Mouse (Mus musculus) embryonic facial prominence, embryonic 13.5 days (tissue): ENCODE measurements at regions not wholly inside any gene's neighbourhood (a gene's known extent, or its start where the extent isn't known, plus 50 kb on each side); places are given as distances from the start of the nearest gene placed in this dataset.

ENCODE experiments used
- ATAC-seq: fragments of 200-750 bp; cut with Nextera tagmentation; 2 replicates; pipeline ENCODE4 v1.8.0; 2017; ENCODE audit warnings: low read depth; ENCODE audit not compliant: insufficient number of reproducible peaks, insufficient read depth, low FRiP score, low TSS enrichment
- H3K27ac ChIP-seq: fragments of 300-500 bp; sonication (generic); 2 replicates; pipeline ENCODE4 v1.5.1; 2015; ENCODE audit warnings: moderate library complexity, mild to moderate bottlenecking, inconsistent platforms
- H3K27me3 ChIP-seq: fragments of 300-500 bp; sonication (generic); 2 replicates; pipeline ENCODE4 v1.6.1; 2015; ENCODE audit warnings: mild to moderate bottlenecking, inconsistent platforms
- H3K36me3 ChIP-seq: fragments of 300-500 bp; sonication (generic); 2 replicates; pipeline ENCODE4 v1.6.1; 2015; ENCODE audit warnings: mild to moderate bottlenecking, inconsistent platforms
- H3K4me1 ChIP-seq: fragments of 300-500 bp; sonication (generic); 2 replicates; pipeline ENCODE4 v1.6.1; 2015; ENCODE audit warnings: inconsistent platforms
- H3K4me2 ChIP-seq: fragments of 300-500 bp; sonication (generic); 2 replicates; pipeline ENCODE4 v1.6.1; 2015; ENCODE audit warnings: moderate library complexity, mild to moderate bottlenecking, inconsistent platforms
- H3K4me3 ChIP-seq: fragments of 300-500 bp; sonication (generic); 2 replicates; pipeline ENCODE4 v1.5.1; 2015; ENCODE audit warnings: mild to moderate bottlenecking, inconsistent platforms
- H3K9ac ChIP-seq: fragments of 300-500 bp; sonication (generic); 2 replicates; pipeline ENCODE4 v1.6.1; 2015; ENCODE audit warnings: mild to moderate bottlenecking, inconsistent platforms
- H3K9me3 ChIP-seq: fragments of 300-500 bp; sonication (generic); 2 replicates; pipeline ENCODE4 v1.6.1; 2016; ENCODE audit warnings: inconsistent platforms
- WGBS: fragments of 180-500 bp; shearing (Covaris S2); methylation state at CpG from one replicate; pipeline ENCODE4 v1.1.7; 2015; ENCODE audit warnings: mixed read lengths; 5-methylcytosine and 5-hydroxymethylcytosine counted together

- ATAC-seq = no peak
- no peaks in the 10 kb centered on the region for H3K36me3 ChIP-seq
- no peak overlapping the region for H3K4me3 ChIP-seq
- peaks cover 31% of the 10 kb centered on the region for H3K4me1 ChIP-seq
- H3K27ac ChIP-seq = peak overlapping the region; percentile 51; the same call in 1 of the 2 replicates
- H3K27me3 ChIP-seq = no peaks in the 10 kb centered on the region
- no peak overlapping the region for H3K4me2 ChIP-seq
- no peaks in the 10 kb centered on the region for H3K9me3 ChIP-seq
- 63% methylated on average over 11 of the region's 11 CpGs for WGBS
- no peak overlapping the region for H3K9ac ChIP-seq
Observed at GRCm38 (mm10) chr14:76673671-76674331, 117.1 kb upstream of the Serp2 start.

- Histone ChIP-seq H3K27ac (peak overlapping the region; percentile 51), H3K9ac (no peak overlapping the region)
- 70% methylated on average over 6 of the region's 6 CpGs for WGBS
Observed at GRCm38 (mm10) chr14:76672899-76673298, 116.2 kb upstream of the Serp2 start.

GRCm38 (mm10) chr14:76672442-76672841 is 115.8 kb upstream of the Serp2 start:
- ATAC-seq = no peak
- H3K4me2 ChIP-seq = no peak overlapping the region
- H3K9ac ChIP-seq = no peak overlapping the region
- H3K27ac ChIP-seq = peak overlapping the region; percentile 51
- H3K4me3 ChIP-seq = no peak overlapping the region
- H3K9me3 ChIP-seq = no peaks in the 10 kb centered on the region
- WGBS = 55% methylated on average over 2 of the region's 2 CpGs
- peaks cover 27% of the 10 kb centered on the region for H3K4me1 ChIP-seq
- H3K27me3 ChIP-seq = no peaks in the 10 kb centered on the region
- no peaks in the 10 kb centered on the region for H3K36me3 ChIP-seq

More at GRCm38 (mm10) chr14:76672899-76673298, 116.2 kb upstream of the Serp2 start:
- ATAC-seq = no peak
- H3K4me2 ChIP-seq = no peak overlapping the region
- no peak overlapping the region for H3K4me3 ChIP-seq
- H3K27me3 ChIP-seq = no peaks in the 10 kb centered on the region
- peaks cover 27% of the 10 kb centered on the region for H3K4me1 ChIP-seq
- no peaks in the 10 kb centered on the region for H3K9me3 ChIP-seq
- no peaks in the 10 kb centered on the region for H3K36me3 ChIP-seq

- 83% methylated on average over 4 of the region's 4 CpGs for WGBS
- Histone ChIP-seq H3K27me3 (no peaks in the 10 kb centered on the region), H3K36me3 (no peaks in the 10 kb centered on the region), H3K9ac (no peak overlapping the region), H3K4me1 (peaks cover 27% of the 10 kb centered on the region), H3K4me2 (no peak overlapping the region), H3K4me3 (no peak overlapping the region), H3K9me3 (no peaks in the 10 kb centered on the region), H3K27ac (no peak overlapping the region)
- no peak for ATAC-seq
Observed at GRCm38 (mm10) chr14:76671023-76671422, 114.3 kb upstream of the Serp2 start.

GRCm38 (mm10) chr14:76665754-76666371 is 109.2 kb upstream of the Serp2 start:
- Histone ChIP-seq H3K9me3 (no peaks in the 10 kb centered on the region), H3K4me3 (no peak overlapping the region), H3K36me3 (no peaks in the 10 kb centered on the region), H3K4me1 (no peaks in the 10 kb centered on the region), H3K27me3 (no peaks in the 10 kb centered on the region), H3K4me2 (no peak overlapping the region), H3K27ac (no peak overlapping the region), H3K9ac (no peak overlapping the region)
- WGBS = 78% methylated on average over 12 of the region's 12 CpGs
- no peak for ATAC-seq

GRCm38 (mm10) chr14:76664586-76665508 is 108.2 kb upstream of the Serp2 start:
- no peak overlapping the region for H3K9ac ChIP-seq
- no peaks in the 10 kb centered on the region for H3K36me3 ChIP-seq
- no peak for ATAC-seq
- H3K27me3 ChIP-seq = no peaks in the 10 kb centered on the region
- peak overlapping the region; percentile 34; the same call in 1 of the 2 replicates for H3K27ac ChIP-seq
- no peak overlapping the region for H3K4me2 ChIP-seq
- H3K4me1 ChIP-seq = peaks cover 5% of the 10 kb centered on the region
- 85% methylated on average over 11 of the region's 11 CpGs for WGBS
- H3K4me3 ChIP-seq = no peak overlapping the region
- H3K9me3 ChIP-seq = no peaks in the 10 kb centered on the region

- Histone ChIP-seq H3K9me3 (no peaks in the 10 kb centered on the region), H3K27me3 (no peaks in the 10 kb centered on the region), H3K27ac (no peak overlapping the region), H3K36me3 (no peaks in the 10 kb centered on the region), H3K4me3 (no peak overlapping the region), H3K9ac (no peak overlapping the region), H3K4me2 (no peak overlapping the region), H3K4me1 (peaks cover 15% of the 10 kb centered on the region)
- WGBS = 93% methylated on average over 2 of the region's 2 CpGs
- no peak for ATAC-seq
Observed at GRCm38 (mm10) chr14:76663816-76664215, 107.1 kb upstream of the Serp2 start.

GRCm38 (mm10) chr14:76662871-76663270 is 106.2 kb upstream of the Serp2 start:
- no peak for ATAC-seq
- Histone ChIP-seq H3K27ac (no peak overlapping the region), H3K27me3 (no peaks in the 10 kb centered on the region), H3K36me3 (no peaks in the 10 kb centered on the region), H3K9ac (no peak overlapping the region), H3K9me3 (no peaks in the 10 kb centered on the region), H3K4me1 (peaks cover 24% of the 10 kb centered on the region), H3K4me2 (no peak overlapping the region), H3K4me3 (no peak overlapping the region)
- WGBS = 76% methylated on average over 7 of the region's 7 CpGs

GRCm38 (mm10) chr14:76660906-76661305 is 104.2 kb upstream of the Serp2 start:
- no peak overlapping the region for H3K9ac ChIP-seq
- WGBS = 79% methylated on average over 2 of the region's 2 CpGs
- no peak overlapping the region for H3K4me3 ChIP-seq
- H3K27me3 ChIP-seq = no peaks in the 10 kb centered on the region
- H3K27ac ChIP-seq = no peak overlapping the region
- H3K4me2 ChIP-seq = no peak overlapping the region
- peaks cover 36% of the 10 kb centered on the region for H3K4me1 ChIP-seq
- no peaks in the 10 kb centered on the region for H3K9me3 ChIP-seq
- H3K36me3 ChIP-seq = no peaks in the 10 kb centered on the region
- ATAC-seq = no peak

- Histone ChIP-seq H3K4me1 (peaks cover 36% of the 10 kb centered on the region), H3K27ac (0 out of 2 replicates have a peak overlapping the region, but pooled peaks have one; percentile 19), H3K36me3 (no peaks in the 10 kb centered on the region), H3K9ac (no peak overlapping the region), H3K9me3 (no peaks in the 10 kb centered on the region), H3K27me3 (no peaks in the 10 kb centered on the region), H3K4me3 (no peak overlapping the region), H3K4me2 (no peak overlapping the region)
- WGBS = 60% methylated on average over 15 of the region's 15 CpGs
- ATAC-seq = no peak
Observed at GRCm38 (mm10) chr14:76658952-76659502, 102.3 kb upstream of the Serp2 start.

- Histone ChIP-seq H3K36me3 (no peaks in the 10 kb centered on the region), H3K4me3 (no peak overlapping the region), H3K4me2 (no peak overlapping the region), H3K27me3 (no peaks in the 10 kb centered on the region), H3K9me3 (no peaks in the 10 kb centered on the region), H3K27ac (peak overlapping the region; percentile 68), H3K9ac (no peak overlapping the region), H3K4me1 (peaks cover 36% of the 10 kb centered on the region)
- peak; percentile 72; the same call in 1 of the 2 replicates for ATAC-seq
- WGBS = 15% methylated on average over 9 of the region's 9 CpGs
Observed at GRCm38 (mm10) chr14:76657784-76658610, 101.3 kb upstream of the Serp2 start.
